Mouse (Mus musculus) hindbrain, embryonic 14.5 days (tissue): Measurements from ENCODE around the gene Dock4. TPM values are rescaled to one million over a fixed set of nuclear protein-coding genes. Genes with fewer than 3 reads are reported as not detected.

ENCODE experiments used
- ATAC-seq: fragments of 200-750 bp; cut with Nextera tagmentation; 2 replicates; pipeline ENCODE4 v1.8.0; 2017; ENCODE audit warnings: moderate number of reproducible peaks, mild to moderate bottlenecking, moderate TSS enrichment, moderate library complexity; ENCODE audit not compliant: low FRiP score
- DNase-seq: peaks from one replicate; pipeline ENCODE4 v3.0.0-alpha.2; 2015; ENCODE audit warnings: low spot score
- H3K27ac ChIP-seq: fragments of 300-500 bp; sonication (generic); 2 replicates; pipeline ENCODE4 v1.5.1; 2014; ENCODE audit warnings: mild to moderate bottlenecking, moderate library complexity
- H3K27me3 ChIP-seq: fragments of 300-500 bp; sonication (generic); 2 replicates; pipeline ENCODE4 v1.6.1; 2014; ENCODE audit warnings: mild to moderate bottlenecking, low read length, mixed read lengths; ENCODE audit not compliant: control insufficient read depth, insufficient read depth
- H3K36me3 ChIP-seq: fragments of 300-500 bp; sonication (generic); replicated peaks from 2 replicates; pipeline ENCODE4 v1.6.1; 2014; ENCODE audit not compliant: control insufficient read depth, insufficient read depth
- H3K4me1 ChIP-seq: fragments of 300-500 bp; sonication (generic); replicated peaks from 2 replicates; pipeline ENCODE4 v1.6.1; 2014; ENCODE audit warnings: antibody characterized with exemption, low read length, mixed read lengths; ENCODE audit not compliant: control insufficient read depth, insufficient read depth
- H3K4me2 ChIP-seq: fragments of 300-500 bp; sonication (generic); replicated peaks from 2 replicates; pipeline ENCODE4 v1.6.1; 2014; ENCODE audit warnings: mild to moderate bottlenecking, moderate library complexity
- H3K4me3 ChIP-seq: fragments of 300-500 bp; sonication (generic); replicated peaks from 2 replicates; pipeline ENCODE4 v1.5.1; 2014; ENCODE audit warnings: mild to moderate bottlenecking, low read length
- H3K9ac ChIP-seq: fragments of 300-500 bp; sonication (generic); 2 replicates; pipeline ENCODE4 v1.6.1; 2014
- H3K9me3 ChIP-seq: fragments of 300-500 bp; sonication (generic); 2 replicates; pipeline ENCODE4 v1.6.1; 2016; ENCODE audit warnings: low read length; ENCODE audit not compliant: control insufficient read depth
- WGBS: fragments of 180-500 bp; shearing (Covaris S2); extraction: QIAGEN DNeasy Blood & Tissue Kit; methylation state at CpG from one replicate; pipeline ENCODE4 v1.1.7; 2014; 5-methylcytosine and 5-hydroxymethylcytosine counted together
- polyA plus RNA-seq: library from polyadenylated mRNA; unstranded; fragments of >200 nt; fragmentation: Nextera tagmentation; extraction: Ambion mirVana; gene quantifications from 2 replicates; pipeline ENCODE4 v1.2.1, GENCODE M21; 2014

Dock4 gene
- polyA plus RNA-seq, 1 experiment from 2014 or later = 34.1 TPM

DNA sequence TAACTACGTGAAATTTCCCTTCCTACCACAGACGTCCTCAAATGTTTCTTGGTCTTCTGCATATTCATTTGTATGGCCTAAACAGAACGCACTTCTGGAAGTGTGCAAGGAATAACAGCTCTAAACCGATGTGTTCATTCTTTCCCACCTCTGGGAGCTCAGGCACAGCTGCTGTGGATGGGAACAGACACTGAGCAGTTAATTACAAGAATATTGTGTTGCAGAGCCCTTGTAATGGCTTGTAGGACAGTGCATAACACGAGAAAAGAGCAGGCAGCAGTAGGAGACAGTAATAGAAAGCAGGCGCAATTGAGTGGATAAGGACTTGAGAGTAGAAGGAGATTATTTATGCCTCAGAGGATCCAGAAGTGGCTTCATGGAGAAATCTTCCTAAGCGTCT is 188.4 kb downstream of the Dock4 start:
- no peak overlapping the region for H3K27ac ChIP-seq
- ATAC-seq = no peak
- no peaks in the 10 kb centered on the region for H3K9me3 ChIP-seq
- H3K4me2 ChIP-seq = no peak overlapping the region
- WGBS = 76% methylated on average over 7 of the region's 7 CpGs
- no peaks in the 10 kb centered on the region for H3K4me1 ChIP-seq
- no peak overlapping the region for H3K9ac ChIP-seq
- no peak for DNase-seq
- H3K27me3 ChIP-seq = no peaks in the 10 kb centered on the region
- no peak overlapping the region for H3K4me3 ChIP-seq
- no peaks in the 10 kb centered on the region; the same call in 1 of the 2 replicates for H3K36me3 ChIP-seq

DNA sequence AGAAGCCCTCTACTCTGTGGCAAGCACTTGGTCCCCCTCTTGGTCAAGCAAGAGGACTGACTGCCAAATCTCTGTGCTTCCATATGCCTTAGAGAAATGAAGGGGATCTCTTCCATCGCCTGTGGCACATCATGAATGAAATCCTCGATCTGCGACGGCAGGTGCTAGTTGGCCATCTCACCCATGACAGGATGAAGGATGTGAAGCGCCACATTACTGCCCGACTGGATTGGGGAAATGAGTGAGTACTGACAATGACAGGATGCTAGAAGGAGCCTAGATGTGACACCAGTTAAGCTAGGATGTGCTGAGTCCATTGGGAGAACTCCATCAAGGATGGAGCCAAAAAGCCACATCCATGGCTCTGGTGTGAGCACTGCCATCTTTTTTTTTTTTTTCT is 190.2 kb downstream of the Dock4 start:
- 92% methylated on average over 6 of the region's 6 CpGs for WGBS
- Histone ChIP-seq H3K36me3 (peaks cover 13% of the 10 kb centered on the region), H3K27ac (no peak overlapping the region), H3K4me3 (no peak overlapping the region), H3K4me2 (no peak overlapping the region), H3K9me3 (no peaks in the 10 kb centered on the region), H3K9ac (no peak overlapping the region), H3K4me1 (no peaks in the 10 kb centered on the region), H3K27me3 (no peaks in the 10 kb centered on the region)
- ATAC-seq = no peak
- no peak for DNase-seq

DNA sequence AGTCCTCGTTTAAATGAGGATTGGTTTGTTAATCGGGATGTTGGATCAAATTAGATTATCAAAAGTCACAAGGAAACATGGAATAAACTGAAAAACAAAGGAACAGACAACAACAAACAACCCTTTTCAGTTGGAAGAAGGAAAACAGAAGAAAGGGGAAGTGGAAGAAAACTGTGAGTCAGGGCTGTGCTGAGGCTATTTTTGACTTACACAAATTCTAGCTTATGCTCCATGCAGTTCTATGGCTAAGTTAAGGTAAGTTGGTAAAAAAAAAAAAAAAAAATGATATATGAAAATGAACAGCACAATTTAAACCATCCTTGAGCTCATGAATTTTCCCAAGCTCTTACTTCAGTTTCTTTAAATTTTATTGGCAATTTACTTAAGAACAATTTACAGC is 191.7 kb downstream of the Dock4 start:
- no peak overlapping the region for H3K4me3 ChIP-seq
- no peak overlapping the region for H3K27ac ChIP-seq
- no peak overlapping the region for H3K4me2 ChIP-seq
- ATAC-seq = no peak
- H3K9ac ChIP-seq = no peak overlapping the region
- peaks cover 26% of the 10 kb centered on the region for H3K36me3 ChIP-seq
- no peaks in the 10 kb centered on the region for H3K27me3 ChIP-seq
- no peak for DNase-seq
- no peaks in the 10 kb centered on the region for H3K4me1 ChIP-seq
- H3K9me3 ChIP-seq = no peaks in the 10 kb centered on the region
- WGBS = 91% methylated on average over 2 of the region's 2 CpGs

DNA sequence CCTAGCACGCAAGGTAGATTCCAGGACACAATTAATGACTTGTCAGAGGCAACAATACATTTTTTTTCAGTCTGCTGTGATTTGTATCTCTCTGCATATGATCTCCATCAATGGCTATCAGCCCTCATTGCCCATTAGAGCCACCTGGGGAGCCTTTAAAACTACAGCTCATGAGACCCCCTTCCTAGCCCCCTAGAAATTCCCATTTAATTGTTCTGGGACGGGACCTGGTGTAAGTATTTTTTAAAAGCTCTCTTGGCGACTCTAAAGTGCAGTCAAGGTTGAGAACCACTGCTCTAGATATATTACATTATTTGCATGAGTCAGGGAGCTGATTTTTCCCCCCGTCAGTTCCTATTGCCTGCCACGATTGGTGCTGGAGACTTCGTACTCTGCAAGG is 200.1 kb downstream of the Dock4 start:
- no peak overlapping the region for H3K27ac ChIP-seq
- H3K27me3 ChIP-seq = no peaks in the 10 kb centered on the region
- no peak overlapping the region for H3K4me3 ChIP-seq
- no peaks in the 10 kb centered on the region for H3K4me1 ChIP-seq
- no peak overlapping the region for H3K4me2 ChIP-seq
- peaks cover 18% of the 10 kb centered on the region for H3K36me3 ChIP-seq
- DNase-seq (no peak), ATAC-seq (no peak)
- 66% methylated on average over 6 of the region's 6 CpGs for WGBS
- H3K9me3 ChIP-seq = no peaks in the 10 kb centered on the region
- H3K9ac ChIP-seq = no peak overlapping the region

DNA sequence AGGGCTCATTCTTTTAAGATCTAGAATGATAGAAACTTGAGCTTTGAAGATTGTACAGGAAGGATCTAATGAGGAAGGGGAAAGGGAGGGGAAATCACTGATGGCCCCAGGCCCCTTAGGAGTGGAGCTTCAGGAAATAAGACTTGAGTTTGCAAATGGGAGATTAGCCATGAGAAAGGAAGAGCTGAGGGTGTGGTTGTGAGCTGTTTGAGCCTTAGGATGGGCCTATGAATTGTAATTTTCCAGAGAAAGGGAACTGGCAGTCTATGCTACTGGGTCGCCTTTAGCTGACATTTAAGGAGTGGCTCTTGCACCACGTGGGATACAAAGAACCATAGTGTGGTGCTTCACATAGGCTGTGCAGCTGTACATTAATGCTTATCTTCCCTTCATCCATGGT is 208.6 kb downstream of the Dock4 start:
- Histone ChIP-seq H3K4me3 (no peak overlapping the region), H3K27me3 (no peaks in the 10 kb centered on the region), H3K4me2 (no peak overlapping the region), H3K9me3 (no peaks in the 10 kb centered on the region), H3K9ac (no peak overlapping the region), H3K4me1 (peaks cover 3% of the 10 kb centered on the region; the same call in 1 of the 2 replicates), H3K36me3 (peaks cover 1% of the 10 kb centered on the region), H3K27ac (no peak overlapping the region)
- DNase-seq (no peak), ATAC-seq (no peak)
- WGBS = 88% methylated on average over 2 of the region's 2 CpGs

DNA sequence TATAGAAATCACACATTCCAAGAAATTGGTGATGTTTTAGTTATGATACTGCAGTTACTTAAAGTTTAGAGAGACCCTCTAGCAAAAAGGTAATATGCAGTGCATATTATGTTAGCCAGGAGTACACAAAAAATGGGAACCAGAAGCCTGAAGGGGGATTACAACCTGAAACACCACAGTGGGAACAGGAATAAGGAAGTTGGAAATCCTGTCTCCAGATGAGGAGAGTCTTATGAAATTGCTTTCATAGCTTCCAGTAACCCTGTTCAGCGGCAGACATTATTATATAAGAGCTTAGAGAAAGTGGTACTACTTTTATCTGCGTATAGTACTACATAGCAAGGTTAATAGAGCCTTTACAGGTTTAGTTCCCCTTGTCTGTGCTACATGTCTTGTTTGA is 210.1 kb downstream of the Dock4 start:
- no peak overlapping the region for H3K4me2 ChIP-seq
- no peak overlapping the region for H3K27ac ChIP-seq
- no peaks in the 10 kb centered on the region for H3K9me3 ChIP-seq
- WGBS = 92% methylated on average over 2 of the region's 2 CpGs
- H3K4me3 ChIP-seq = no peak overlapping the region
- no peak for DNase-seq
- no peaks in the 10 kb centered on the region for H3K27me3 ChIP-seq
- H3K9ac ChIP-seq = no peak overlapping the region
- H3K4me1 ChIP-seq = peaks cover 3% of the 10 kb centered on the region; the same call in 1 of the 2 replicates
- H3K36me3 ChIP-seq = no peaks in the 10 kb centered on the region
- ATAC-seq = no peak

DNA sequence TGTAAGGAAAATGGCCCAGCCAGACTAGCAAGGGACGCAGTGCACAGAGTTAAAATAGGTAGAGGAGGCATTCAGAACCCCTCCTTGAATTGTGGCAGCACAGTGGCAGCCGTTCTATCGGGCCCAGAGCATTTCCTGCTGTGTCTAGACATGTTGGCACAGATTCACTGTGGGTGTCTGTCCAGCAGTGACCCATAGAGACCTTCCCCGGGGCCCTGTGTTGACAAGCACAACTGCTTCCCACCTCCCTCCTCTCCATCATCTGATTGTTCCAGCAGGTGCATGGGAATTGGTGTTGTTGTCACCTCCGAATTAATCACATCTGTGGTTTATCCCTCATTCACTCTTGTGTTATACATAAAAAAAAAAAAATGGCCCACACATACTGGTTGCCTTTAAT is 210.7 kb downstream of the Dock4 start:
- Histone ChIP-seq H3K4me2 (no peak overlapping the region), H3K4me3 (no peak overlapping the region), H3K27ac (no peak overlapping the region), H3K27me3 (no peaks in the 10 kb centered on the region), H3K9ac (no peak overlapping the region), H3K36me3 (no peaks in the 10 kb centered on the region), H3K4me1 (peaks cover 3% of the 10 kb centered on the region; the same call in 1 of the 2 replicates), H3K9me3 (no peaks in the 10 kb centered on the region)
- 49% methylated on average over 5 of the region's 5 CpGs for WGBS
- DNase-seq (no peak), ATAC-seq (no peak)

DNA sequence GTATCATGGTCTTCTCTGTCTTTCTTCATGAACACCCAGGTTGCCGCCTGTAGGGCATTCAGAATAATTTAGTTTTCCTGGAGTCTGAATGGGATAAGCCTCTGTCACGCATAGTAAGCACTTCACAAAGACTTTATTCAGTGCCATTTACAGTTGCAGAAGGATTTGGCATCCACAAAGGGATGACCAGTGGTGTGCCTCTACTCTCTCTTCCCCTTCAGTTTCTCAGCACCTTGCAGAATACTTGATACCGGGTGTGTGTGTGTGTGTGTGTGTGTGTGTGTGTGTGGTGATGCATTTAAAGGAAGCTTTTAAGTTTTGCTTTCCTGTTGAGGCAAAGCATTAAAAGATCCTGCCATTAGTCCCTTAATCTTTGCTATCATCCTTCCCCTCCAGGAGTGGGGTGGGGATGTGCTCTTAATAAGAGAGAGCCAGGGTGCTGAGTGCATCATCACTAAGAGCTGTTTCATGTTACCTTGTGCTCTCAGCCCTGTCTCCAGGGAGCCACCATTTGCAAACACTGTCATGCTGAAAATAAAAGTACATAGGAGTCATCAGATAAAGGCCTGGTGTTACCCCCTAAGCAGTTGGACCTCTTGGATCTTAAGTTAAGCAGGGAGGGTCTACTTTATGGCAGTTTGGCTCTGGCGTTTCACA is 211.6 kb downstream of the Dock4 start:
- H3K27ac ChIP-seq = no peak overlapping the region
- no peak overlapping the region for H3K4me3 ChIP-seq
- H3K9ac ChIP-seq = no peak overlapping the region
- DNase-seq (no peak), ATAC-seq (no peak)
- peaks cover 3% of the 10 kb centered on the region; the same call in 1 of the 2 replicates for H3K4me1 ChIP-seq
- H3K27me3 ChIP-seq = no peaks in the 10 kb centered on the region
- H3K4me2 ChIP-seq = no peak overlapping the region
- no peaks in the 10 kb centered on the region for H3K36me3 ChIP-seq
- WGBS = 57% methylated on average over 4 of the region's 4 CpGs
- H3K9me3 ChIP-seq = no peaks in the 10 kb centered on the region

DNA sequence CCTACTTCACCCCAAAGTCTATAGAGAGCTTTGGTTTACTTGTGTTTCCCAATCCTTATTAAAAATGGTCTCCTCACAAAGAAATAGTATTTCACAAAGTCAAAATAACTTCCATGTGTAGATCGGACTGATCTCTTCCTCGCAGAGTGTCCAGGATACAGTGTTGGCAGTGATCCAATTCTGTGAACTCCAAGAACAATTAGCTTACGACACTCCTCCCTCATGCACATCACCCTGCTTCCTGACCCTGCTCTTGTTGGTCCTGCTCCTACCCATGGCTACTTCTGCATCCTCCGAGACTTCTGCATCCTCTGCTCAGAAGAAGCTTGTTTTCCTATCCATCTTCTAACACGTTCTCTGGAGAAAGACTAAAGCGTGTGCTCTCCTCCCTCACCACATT is 213.9 kb downstream of the Dock4 start:
- H3K4me2 ChIP-seq = no peak overlapping the region
- 69% methylated on average over 6 of the region's 6 CpGs for WGBS
- no peak overlapping the region for H3K9ac ChIP-seq
- H3K4me3 ChIP-seq = no peak overlapping the region
- DNase-seq = no peak
- no peaks in the 10 kb centered on the region for H3K9me3 ChIP-seq
- H3K27ac ChIP-seq = no peak overlapping the region
- H3K4me1 ChIP-seq = peaks cover 3% of the 10 kb centered on the region; the same call in 1 of the 2 replicates
- H3K36me3 ChIP-seq = no peaks in the 10 kb centered on the region
- H3K27me3 ChIP-seq = no peaks in the 10 kb centered on the region
- no peak for ATAC-seq

DNA sequence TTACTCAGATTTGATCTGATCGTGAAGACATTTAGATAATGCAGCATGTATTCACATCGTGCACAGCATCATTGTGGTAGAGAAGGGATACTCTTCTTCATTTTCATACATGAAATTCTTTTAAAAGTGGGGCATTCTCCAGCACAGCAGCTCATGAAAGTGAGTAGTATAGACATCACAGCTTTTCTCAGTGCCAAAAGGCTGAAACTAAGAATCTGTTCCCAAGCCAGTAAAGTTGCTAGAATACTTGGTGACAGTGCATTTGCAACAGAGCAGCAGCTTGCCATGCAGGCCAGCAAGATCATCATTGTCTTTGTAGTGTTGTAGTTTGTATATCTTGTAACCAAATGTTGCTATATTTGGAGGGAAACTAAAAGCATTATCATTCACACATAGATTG is 223.7 kb downstream of the Dock4 start:
- WGBS = 81% methylated on average over 2 of the region's 2 CpGs
- Histone ChIP-seq H3K4me2 (no peak overlapping the region), H3K9me3 (no peaks in the 10 kb centered on the region), H3K27ac (no peak overlapping the region), H3K36me3 (no peaks in the 10 kb centered on the region), H3K9ac (no peak overlapping the region), H3K4me3 (no peak overlapping the region), H3K27me3 (no peaks in the 10 kb centered on the region), H3K4me1 (no peaks in the 10 kb centered on the region)
- no peak for DNase-seq
- ATAC-seq = no peak
